Mouse (Mus musculus): ENCODE measurements at regions not wholly inside any gene's neighbourhood (a gene's known extent, or its start where the extent isn't known, plus 50 kb on each side); places are given as distances from the start of the nearest gene placed in this dataset.
A peak's percentile ranks its signal among the peaks of the same experiment; 100 is the strongest.

GRCm38 (mm10) chr8:103007284-103007984, 222.0 kb upstream of the Cdh11 start:
- H3K4me1 ChIP-seq (replicated peaks), result no peaks in the 10 kb centered on the region
- ATAC-seq (ENCODE audit: insufficient number of reproducible peaks, insufficient read depth, low FRiP score, low TSS enrichment, low read depth), result no peak
- no peak overlapping the region for H3K27ac ChIP-seq
- H3K9ac ChIP-seq (replicated peaks), result no peak overlapping the region
- no peaks in the 10 kb centered on the region for H3K36me3 ChIP-seq
- WGBS, result 69% methylated on average over 2 of the region's 2 CpGs
- H3K4me2 ChIP-seq, result no peak overlapping the region
- H3K9me3 ChIP-seq, result no peaks in the 10 kb centered on the region
- no peaks in the 10 kb centered on the region for H3K27me3 ChIP-seq
- no peak overlapping the region for H3K4me3 ChIP-seq (replicated peaks)

DNA sequence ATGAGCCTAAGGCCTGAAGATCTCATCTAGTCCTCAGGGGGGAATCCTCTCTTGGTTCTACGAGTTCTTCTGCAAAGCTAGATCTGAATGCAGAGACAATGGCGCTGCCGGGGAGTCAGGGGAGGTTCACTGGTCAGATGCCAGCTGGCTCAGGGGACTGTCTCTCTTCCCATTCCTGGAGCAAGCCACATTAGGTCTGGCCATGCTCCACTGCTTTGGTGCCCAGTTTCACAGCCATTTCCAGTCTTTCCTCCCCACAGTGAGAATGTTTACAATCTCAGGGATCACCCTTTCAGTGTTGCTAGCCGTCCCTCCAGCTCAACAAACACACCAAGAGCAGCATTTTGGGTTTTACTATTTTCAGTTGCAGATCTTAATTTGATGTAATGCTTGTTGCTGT, 233.7 kb upstream of the Cdh11 start:
- no peak for ATAC-seq (ENCODE audit: insufficient number of reproducible peaks, insufficient read depth, low FRiP score, low TSS enrichment, low read depth)
- no peaks in the 10 kb centered on the region for H3K9me3 ChIP-seq
- 79% methylated on average over 4 of the region's 4 CpGs for WGBS
- H3K27me3 ChIP-seq, result no peaks in the 10 kb centered on the region
- H3K4me2 ChIP-seq, result no peak overlapping the region
- no peaks in the 10 kb centered on the region for H3K36me3 ChIP-seq
- H3K9ac ChIP-seq (replicated peaks), result no peak overlapping the region
- H3K4me1 ChIP-seq (replicated peaks), result no peaks in the 10 kb centered on the region
- no peak overlapping the region for H3K27ac ChIP-seq
- no peak overlapping the region for H3K4me3 ChIP-seq (replicated peaks)

DNA sequence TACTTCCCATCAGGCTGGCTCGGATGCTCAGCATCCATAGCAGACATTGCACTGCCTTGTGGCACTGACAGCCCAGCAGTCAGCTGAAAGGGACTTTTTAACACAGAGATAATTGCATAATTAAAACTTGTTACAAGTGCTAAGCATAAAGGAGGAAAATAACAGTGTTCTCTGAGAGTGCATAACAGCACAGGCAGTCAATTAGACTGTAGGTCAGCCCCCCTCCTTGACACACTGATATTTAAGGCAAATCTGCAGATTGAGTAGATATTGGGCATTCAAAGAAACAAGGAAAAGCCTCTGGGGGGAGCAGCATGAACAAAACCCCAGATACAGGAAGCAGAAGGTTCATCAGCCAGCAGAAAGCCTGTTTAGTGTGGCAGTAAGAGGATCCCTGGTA, 237.8 kb upstream of the Cdh11 start:
- no peaks in the 10 kb centered on the region for H3K27me3 ChIP-seq
- no peak overlapping the region for H3K4me3 ChIP-seq (replicated peaks)
- H3K4me2 ChIP-seq, result no peak overlapping the region
- no peaks in the 10 kb centered on the region for H3K4me1 ChIP-seq (replicated peaks)
- no peak overlapping the region for H3K27ac ChIP-seq
- 81% methylated on average over 1 of the region's 1 CpGs for WGBS
- no peak for ATAC-seq (ENCODE audit: insufficient number of reproducible peaks, insufficient read depth, low FRiP score, low TSS enrichment, low read depth)
- H3K36me3 ChIP-seq, result no peaks in the 10 kb centered on the region
- H3K9me3 ChIP-seq, result no peaks in the 10 kb centered on the region
- no peak overlapping the region for H3K9ac ChIP-seq (replicated peaks)

DNA sequence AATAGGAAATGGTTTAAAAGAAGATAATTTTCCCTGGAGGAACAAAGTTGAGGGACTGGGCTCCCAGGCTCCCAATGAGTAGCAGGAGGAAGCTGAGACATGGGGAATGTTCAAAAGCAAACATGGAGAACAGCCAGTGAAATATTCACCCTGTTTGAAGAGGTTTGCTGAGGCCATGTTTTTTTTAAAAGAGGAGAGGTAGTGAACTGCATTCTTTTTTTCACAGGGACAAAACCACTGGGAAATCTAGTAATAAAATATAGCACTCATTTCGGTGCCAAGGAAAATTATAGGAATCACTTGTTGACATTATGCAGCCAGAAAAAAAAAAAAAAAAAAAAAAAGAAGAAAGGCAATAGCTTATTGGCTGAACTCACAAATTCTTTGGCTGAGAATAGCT, 246.3 kb upstream of the Cdh11 start:
- WGBS, result 68% methylated on average over 1 of the region's 1 CpGs
- Histone ChIP-seq H3K9me3 (no peaks in the 10 kb centered on the region), H3K4me3 (replicated peaks) (no peak overlapping the region), H3K27ac (no peak overlapping the region), H3K9ac (replicated peaks) (no peak overlapping the region), H3K4me1 (replicated peaks) (no peaks in the 10 kb centered on the region), H3K36me3 (no peaks in the 10 kb centered on the region), H3K4me2 (no peak overlapping the region), H3K27me3 (no peaks in the 10 kb centered on the region)
- no peak for ATAC-seq (ENCODE audit: insufficient number of reproducible peaks, insufficient read depth, low FRiP score, low TSS enrichment, low read depth)

DNA sequence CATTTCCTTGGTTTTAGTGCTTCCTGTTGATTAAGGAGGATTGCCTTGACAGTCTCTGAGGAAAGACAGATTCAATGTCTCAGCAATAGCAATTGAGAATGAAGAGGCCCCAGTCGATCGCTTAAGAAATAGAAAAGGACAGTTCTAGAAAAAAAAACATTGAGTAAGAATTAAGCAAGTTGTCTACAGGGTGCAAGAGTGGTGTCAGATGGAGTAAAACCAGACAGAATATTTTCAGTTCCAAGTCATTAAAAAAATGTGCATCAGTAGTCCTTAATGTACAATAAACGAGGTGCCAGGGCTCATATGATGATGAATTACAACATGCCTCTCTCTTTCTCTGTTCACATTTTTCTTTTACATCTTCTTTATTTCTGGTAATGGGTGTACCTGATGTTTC, 248.5 kb upstream of the Cdh11 start:
- Histone ChIP-seq H3K4me1 (replicated peaks) (no peaks in the 10 kb centered on the region), H3K27ac (no peak overlapping the region), H3K36me3 (no peaks in the 10 kb centered on the region), H3K9ac (replicated peaks) (no peak overlapping the region), H3K27me3 (no peaks in the 10 kb centered on the region), H3K4me3 (replicated peaks) (no peak overlapping the region), H3K9me3 (no peaks in the 10 kb centered on the region), H3K4me2 (no peak overlapping the region)
- WGBS, result 29% methylated on average over 3 of the region's 3 CpGs
- ATAC-seq (ENCODE audit: insufficient number of reproducible peaks, insufficient read depth, low FRiP score, low TSS enrichment, low read depth), result no peak

- Histone ChIP-seq H3K9me3 (no peaks in the 10 kb centered on the region), H3K36me3 (no peaks in the 10 kb centered on the region), H3K27me3 (no peaks in the 10 kb centered on the region), H3K27ac (no peak overlapping the region), H3K4me3 (replicated peaks) (no peak overlapping the region), H3K9ac (replicated peaks) (no peak overlapping the region), H3K4me1 (replicated peaks) (no peaks in the 10 kb centered on the region), H3K4me2 (no peak overlapping the region)
- 70% methylated on average over 5 of the region's 5 CpGs for WGBS
- no peak for ATAC-seq (ENCODE audit: insufficient number of reproducible peaks, insufficient read depth, low FRiP score, low TSS enrichment, low read depth)
These were observed 286.7 kb upstream of the Cdh11 start for GRCm38 (mm10) chr8:103072079-103072635.

DNA sequence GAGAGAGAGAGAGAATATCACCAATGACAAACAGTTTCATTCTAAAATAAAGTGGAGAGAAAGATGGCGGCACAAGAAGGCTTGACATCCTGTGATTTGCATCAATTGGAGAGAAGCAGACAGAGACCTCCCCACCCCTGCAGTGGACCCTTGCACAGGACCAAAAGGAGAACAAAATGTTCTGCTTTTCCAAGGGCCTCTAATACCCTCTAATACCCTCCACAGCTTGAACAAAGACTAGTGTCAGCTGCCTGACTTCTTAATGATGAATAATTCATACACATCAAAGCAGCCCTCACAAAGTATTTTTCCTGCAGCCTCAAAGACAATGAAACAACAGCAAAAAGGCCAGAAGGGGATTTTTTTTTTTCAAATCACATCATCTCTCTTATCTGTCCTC, 287.2 kb upstream of the Cdh11 start:
- Histone ChIP-seq H3K4me3 (replicated peaks) (no peak overlapping the region), H3K27me3 (no peaks in the 10 kb centered on the region), H3K9me3 (no peaks in the 10 kb centered on the region), H3K9ac (replicated peaks) (no peak overlapping the region), H3K27ac (no peak overlapping the region), H3K4me2 (no peak overlapping the region), H3K4me1 (replicated peaks) (peaks cover 3% of the 10 kb centered on the region; the same call in 1 of the 2 replicates), H3K36me3 (no peaks in the 10 kb centered on the region)
- no peak for ATAC-seq (ENCODE audit: insufficient number of reproducible peaks, insufficient read depth, low FRiP score, low TSS enrichment, low read depth)
- 83% methylated on average over 1 of the region's 1 CpGs for WGBS

DNA sequence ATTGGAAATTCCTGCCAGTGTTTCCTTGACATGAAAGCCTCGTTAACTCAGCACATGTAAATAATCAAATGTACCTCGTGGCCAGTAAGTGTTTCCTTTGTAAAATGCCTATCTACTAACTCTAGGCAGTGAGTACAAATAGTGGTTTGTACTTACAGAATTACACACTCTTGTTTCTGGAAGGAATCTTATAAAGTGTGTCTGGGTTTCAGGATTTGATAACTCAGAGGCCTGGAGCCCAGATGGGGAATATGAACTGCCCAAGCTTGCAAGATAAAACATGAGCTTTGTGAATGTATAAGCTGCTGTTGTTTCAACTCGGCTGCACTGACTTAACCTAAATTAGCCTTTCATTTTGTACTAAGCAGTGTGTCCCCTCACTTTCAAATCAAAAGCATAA, 293.1 kb upstream of the Cdh11 start:
- no peaks in the 10 kb centered on the region for H3K27me3 ChIP-seq
- peak; percentile 79; the same call in 1 of the 2 replicates for ATAC-seq (ENCODE audit: insufficient number of reproducible peaks, insufficient read depth, low FRiP score, low TSS enrichment, low read depth)
- no peak overlapping the region for H3K9ac ChIP-seq (replicated peaks)
- peaks cover 12% of the 10 kb centered on the region for H3K4me1 ChIP-seq (replicated peaks)
- H3K9me3 ChIP-seq, result no peaks in the 10 kb centered on the region
- peak overlapping the region; percentile 83 for H3K27ac ChIP-seq
- H3K4me3 ChIP-seq (replicated peaks), result no peak overlapping the region
- no peaks in the 10 kb centered on the region for H3K36me3 ChIP-seq
- H3K4me2 ChIP-seq, result no peak overlapping the region
- 9% methylated on average over 3 of the region's 3 CpGs for WGBS

DNA sequence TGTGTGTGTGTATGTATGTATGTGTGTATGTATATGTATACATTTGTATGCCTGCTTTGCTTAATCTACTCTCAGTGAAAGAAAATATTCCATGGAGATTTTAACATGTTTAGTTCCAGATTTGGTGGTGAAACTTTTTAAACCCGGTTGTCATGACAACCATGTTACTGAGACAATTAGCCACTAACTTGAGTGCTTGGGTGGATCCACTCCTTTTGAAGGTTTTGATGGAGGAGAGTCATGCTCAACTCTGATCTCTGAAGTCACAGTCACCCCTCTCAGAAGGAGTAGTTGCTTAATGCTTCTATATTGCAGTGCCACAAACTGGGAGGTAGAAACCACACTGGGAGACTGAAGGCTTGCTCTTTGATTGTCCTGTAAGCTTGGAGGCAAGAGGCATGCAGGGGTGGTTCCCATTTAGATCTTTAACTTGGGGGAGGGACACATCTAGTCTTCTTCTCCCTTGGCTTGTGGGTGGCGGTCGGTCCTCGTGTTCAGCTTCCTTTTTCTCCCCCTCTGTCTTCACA, 301.6 kb upstream of the Cdh11 start:
- H3K36me3 ChIP-seq, result no peaks in the 10 kb centered on the region
- WGBS, result 78% methylated on average over 4 of the region's 4 CpGs
- no peaks in the 10 kb centered on the region for H3K4me1 ChIP-seq (replicated peaks)
- no peaks in the 10 kb centered on the region for H3K27me3 ChIP-seq
- no peak for ATAC-seq (ENCODE audit: insufficient number of reproducible peaks, insufficient read depth, low FRiP score, low TSS enrichment, low read depth)
- no peak overlapping the region for H3K9ac ChIP-seq (replicated peaks)
- no peak overlapping the region for H3K4me2 ChIP-seq
- H3K4me3 ChIP-seq (replicated peaks), result no peak overlapping the region
- H3K27ac ChIP-seq, result no peak overlapping the region
- H3K9me3 ChIP-seq, result no peaks in the 10 kb centered on the region

DNA sequence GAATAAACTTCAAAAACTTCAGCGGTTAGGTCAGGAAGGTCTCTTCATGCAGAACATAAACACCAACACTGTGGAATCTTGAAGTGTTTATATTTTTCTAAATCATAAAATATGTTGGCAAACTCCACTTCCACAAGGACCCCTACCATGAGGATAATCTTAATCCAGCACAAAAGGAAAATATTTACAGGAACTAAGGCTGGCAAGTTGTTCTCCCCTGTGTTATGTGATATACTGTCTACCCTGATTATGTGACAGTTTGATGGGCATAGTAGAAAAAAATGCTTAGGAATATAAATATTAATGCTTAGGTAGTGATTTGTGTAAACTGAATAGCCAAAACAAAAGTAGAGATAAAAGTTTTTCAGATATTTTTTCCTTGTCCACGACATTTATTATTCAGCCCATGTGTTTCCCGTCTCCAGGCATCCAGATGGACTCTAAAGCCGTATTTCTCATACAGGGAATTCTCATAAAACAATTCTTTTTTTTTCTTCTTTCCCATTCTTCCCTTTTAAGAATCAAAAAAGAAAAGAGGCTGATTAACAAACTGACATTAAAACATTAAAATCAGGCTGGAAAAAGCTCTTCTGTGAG, 311.2 kb upstream of the Cdh11 start:
- no peaks in the 10 kb centered on the region for H3K4me1 ChIP-seq (replicated peaks)
- H3K27me3 ChIP-seq, result no peaks in the 10 kb centered on the region
- 56% methylated on average over 4 of the region's 4 CpGs for WGBS
- no peak overlapping the region for H3K27ac ChIP-seq
- no peaks in the 10 kb centered on the region for H3K9me3 ChIP-seq
- H3K9ac ChIP-seq (replicated peaks), result no peak overlapping the region
- H3K4me3 ChIP-seq (replicated peaks), result no peak overlapping the region
- no peaks in the 10 kb centered on the region for H3K36me3 ChIP-seq
- H3K4me2 ChIP-seq, result no peak overlapping the region
- ATAC-seq (ENCODE audit: insufficient number of reproducible peaks, insufficient read depth, low FRiP score, low TSS enrichment, low read depth), result no peak

DNA sequence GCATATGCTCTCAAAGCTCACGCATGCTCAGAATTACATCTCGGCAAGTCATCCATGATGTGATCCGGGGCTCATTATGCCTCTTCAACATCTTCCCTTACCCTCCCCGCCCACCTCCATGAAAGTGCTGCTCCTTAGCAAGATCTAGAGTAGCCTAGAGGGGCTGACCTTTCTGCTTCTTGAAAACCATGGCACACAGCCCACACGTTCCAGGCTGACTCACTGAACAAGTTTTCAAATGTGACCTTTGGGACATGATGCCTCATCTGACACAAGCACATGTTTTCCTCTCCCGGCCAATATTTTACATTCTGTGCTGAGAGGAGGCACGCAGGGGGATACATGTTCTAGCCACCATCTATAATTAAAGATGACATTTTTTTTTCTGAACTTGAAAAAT, 340.1 kb upstream of the Cdh11 start:
- Histone ChIP-seq H3K27ac (no peak overlapping the region), H3K36me3 (no peaks in the 10 kb centered on the region), H3K27me3 (no peaks in the 10 kb centered on the region), H3K4me3 (replicated peaks) (no peak overlapping the region), H3K9me3 (no peaks in the 10 kb centered on the region), H3K4me2 (no peak overlapping the region), H3K4me1 (replicated peaks) (no peaks in the 10 kb centered on the region), H3K9ac (replicated peaks) (no peak overlapping the region)
- 83% methylated on average over 7 of the region's 7 CpGs for WGBS
- no peak for ATAC-seq (ENCODE audit: insufficient number of reproducible peaks, insufficient read depth, low FRiP score, low TSS enrichment, low read depth)

Data from limb, embryonic 12.5 days (tissue).